Mouse (Mus musculus): ENCODE measurements around the gene Pomt2. TPM values are rescaled to one million over a fixed set of nuclear protein-coding genes. Genes with fewer than 3 reads are reported as not detected.

Gene Pomt2
- 1 to 10 TPM; 2.9 to 3.0 TPM for total RNA-seq (2023)

DNA sequence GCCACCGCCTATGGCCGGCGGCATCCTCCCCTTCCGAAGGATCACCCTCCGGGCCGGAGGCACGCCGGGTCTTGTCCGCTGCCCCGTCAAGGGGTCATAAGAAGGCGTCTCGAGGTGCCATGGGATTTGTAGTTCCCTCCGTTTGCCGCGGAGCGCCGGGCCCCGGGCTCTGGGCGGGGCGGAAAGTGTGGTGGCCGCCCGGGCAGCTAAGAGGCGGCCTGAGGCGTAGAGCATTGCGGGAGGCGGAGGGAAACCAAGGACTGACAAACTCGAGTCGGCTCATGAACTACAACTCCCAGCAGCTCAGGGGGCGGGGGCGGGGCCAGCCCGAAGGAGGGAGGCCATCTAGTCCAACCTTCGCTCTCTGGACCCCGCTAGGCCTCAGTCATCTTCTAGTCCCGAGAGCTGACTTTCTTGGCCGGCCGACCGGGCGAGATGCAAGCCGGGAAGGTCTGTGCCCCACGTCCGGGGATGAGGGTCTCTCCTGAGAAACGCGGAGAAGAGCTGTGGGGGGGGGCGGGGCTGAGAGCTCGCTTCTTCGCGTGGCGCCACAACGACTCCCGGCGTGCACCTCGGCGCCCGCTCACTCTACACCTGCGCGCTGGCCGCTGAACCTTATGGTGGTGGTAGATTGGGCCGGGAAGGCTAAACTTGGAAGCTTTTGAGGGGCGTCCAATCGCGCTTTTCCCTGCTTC lies at the start of gene Pomt2:
Pomt2 (minus strand) TSS at position 574 of the 695 bp plus-strand sequence.

DNA sequence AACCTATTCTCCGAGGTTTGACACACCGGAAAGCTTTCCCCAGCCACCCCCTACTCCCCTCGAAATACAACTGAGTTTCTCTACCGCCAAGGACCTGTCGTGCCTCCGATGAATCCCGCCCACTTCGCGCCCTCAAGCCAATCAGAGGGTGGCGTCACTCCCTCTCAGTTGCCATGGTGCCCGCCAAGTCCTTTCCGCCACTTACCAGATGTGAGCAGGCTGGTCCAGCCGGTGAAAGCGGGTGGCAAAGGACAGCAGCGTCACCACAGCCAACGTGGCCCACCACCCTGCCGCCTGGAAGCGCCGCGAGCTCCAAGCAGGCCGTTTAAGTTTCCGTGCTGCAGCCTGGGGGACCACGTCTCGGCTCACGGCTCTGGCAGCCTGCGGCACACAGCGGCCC lies 802 bp downstream of the Pomt2 start, which contains the start of gene Gstz1:
Gstz1 (plus strand) TSS at position 200 of the 400 bp plus-strand sequence.

DNA sequence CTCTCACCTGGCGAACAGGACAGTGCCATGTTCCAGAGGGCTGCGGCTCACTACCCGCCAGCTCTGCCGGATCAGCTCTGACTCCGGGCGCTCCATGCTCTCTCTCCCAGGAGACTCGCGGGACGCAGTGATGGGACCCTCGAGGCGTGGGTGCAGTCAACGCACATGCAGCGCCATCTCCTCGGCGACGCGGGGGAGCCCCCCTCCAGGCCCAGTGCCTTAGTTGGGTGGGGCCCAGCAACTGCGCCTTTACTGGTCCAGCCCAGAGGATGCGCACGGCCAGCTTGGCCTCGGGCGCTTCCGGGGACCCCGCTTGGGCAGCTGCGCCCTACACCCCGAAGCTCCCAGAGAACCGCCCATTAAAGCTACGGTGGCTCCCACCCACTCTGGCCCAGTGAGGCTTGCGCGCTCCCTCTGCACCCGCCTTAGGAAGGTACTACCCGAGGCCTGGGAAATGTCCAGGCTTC lies 45.6 kb downstream of the Pomt2 start, which contains the start of gene Ngb:
Ngb (minus strand) TSS at position 375 of the 467 bp plus-strand sequence.

Other genes starting within 250 kb of the Pomt2 start
- 1 to 10 TPM; 6.5 to 7.5 TPM for gene Cipc, start 200.9 kb downstream of the Pomt2 start, total RNA-seq (2023)
- gene Zdhhc22, start 157.5 kb downstream of the Pomt2 start, total RNA-seq (2023) = not detected
- gene Tmem63c, start 126.6 kb downstream of the Pomt2 start, total RNA-seq (2023) = not detected
- gene Ngb, start 45.4 kb downstream of the Pomt2 start, total RNA-seq (2023) = not detected
- 10 to 100 TPM; 10.7 to 10.8 TPM for gene Gstz1, start 803 bp downstream of the Pomt2 start, total RNA-seq (2023)
- under 1 TPM; 0.28 to 0.51 TPM for gene Samd15, start 51.8 kb upstream of the Pomt2 start, total RNA-seq (2023)
- gene Tmed8, start 52.5 kb upstream of the Pomt2 start, total RNA-seq (2023) = 1 to 10 TPM; 9.5 to 9.9 TPM
- gene Noxred1, start 90.8 kb upstream of the Pomt2 start, total RNA-seq (2023) = 1 to 10 TPM; 1.7 to 2.0 TPM
- 10 to 100 TPM; 28.3 to 30.0 TPM for gene Vipas39, start 118.3 kb upstream of the Pomt2 start, total RNA-seq (2023)
- 10 to 100 TPM; 75.1 to 81.8 TPM for gene Ahsa1, start 118.5 kb upstream of the Pomt2 start, total RNA-seq (2023)
- not detected for gene Ism2, start 151.7 kb upstream of the Pomt2 start, total RNA-seq (2023)
- gene Sptlc2, start 240.4 kb upstream of the Pomt2 start, total RNA-seq (2023) = 100 to 1,000 TPM; 116 to 137 TPM

Data from neutrophil, adult 83 days (primary cell).